In genomic region chr19:23826251-23826650, GRCm38 (mm10) we compare ENCODE assay signal across 33 mouse cellular contexts.
"Had no signal": no experiment of that assay in that cellular context is flagged by ENCODE, and none has a peak within 500 bp of the region (broad histone marks: within the 10 kb centered on the region; RNA-seq: fewer than 3 reads in every experiment).

No protein-coding gene starts in this region.

- H3K9me3 ChIP-seq: limb, embryonic 10.5 days; limb, embryonic 12.5 days; limb, embryonic 13.5 days; limb, embryonic 15.5 days; liver, embryonic 12.5 days; liver, embryonic 13.5 days; liver, embryonic 15.5 days; lung, embryonic 15.5 days; midbrain, embryonic 10.5 days; midbrain, embryonic 12.5 days; midbrain, embryonic 13.5 days; midbrain, embryonic 15.5 days; neural tube, embryonic 12.5 days; neural tube, embryonic 13.5 days had no signal

- H3K9ac ChIP-seq: limb, embryonic 12.5 days; limb, embryonic 13.5 days; limb, embryonic 15.5 days; liver, embryonic 12.5 days; liver, embryonic 13.5 days; liver, embryonic 14.5 days; liver, embryonic 15.5 days; liver, postnatal 0 days; lung, embryonic 14.5 days; lung, embryonic 15.5 days; midbrain, embryonic 12.5 days; midbrain, embryonic 13.5 days; midbrain, embryonic 15.5 days; neural tube, embryonic 12.5 days; neural tube, embryonic 13.5 days had no signal

- H3K36me3 ChIP-seq: limb, embryonic 10.5 days; limb, embryonic 12.5 days; limb, embryonic 13.5 days; limb, embryonic 15.5 days; liver, embryonic 12.5 days; liver, embryonic 13.5 days; liver, embryonic 15.5 days; lung, embryonic 15.5 days; midbrain, embryonic 10.5 days; midbrain, embryonic 12.5 days; midbrain, embryonic 13.5 days; midbrain, embryonic 15.5 days; neural tube, embryonic 12.5 days; neural tube, embryonic 13.5 days had no signal

- H3K4me1 ChIP-seq: limb, embryonic 10.5 days; limb, embryonic 12.5 days; limb, embryonic 13.5 days; limb, embryonic 15.5 days; liver, embryonic 12.5 days; liver, embryonic 13.5 days; liver, embryonic 15.5 days; lung, embryonic 15.5 days; megakaryocyte, embryonic 14.5 days; midbrain, embryonic 12.5 days had no signal

- H3K27ac ChIP-seq: limb, embryonic 10.5 days; limb, embryonic 12.5 days; limb, embryonic 13.5 days; limb, embryonic 15.5 days; liver, embryonic 12.5 days; liver, embryonic 13.5 days; liver, embryonic 14.5 days; liver, embryonic 15.5 days; lung, embryonic 15.5 days; macrophage; midbrain, embryonic 10.5 days; midbrain, embryonic 12.5 days; midbrain, embryonic 13.5 days; midbrain, embryonic 15.5 days; neural tube, embryonic 12.5 days; neural tube, embryonic 13.5 days had no signal

- H3K4me3 ChIP-seq: limb, embryonic 10.5 days; limb, embryonic 12.5 days; limb, embryonic 13.5 days; limb, embryonic 15.5 days; liver, embryonic 12.5 days; liver, embryonic 13.5 days; liver, embryonic 15.5 days; lung, embryonic 15.5 days; megakaryocyte, embryonic 14.5 days; midbrain, embryonic 10.5 days; midbrain, embryonic 12.5 days; midbrain, embryonic 13.5 days; midbrain, embryonic 15.5 days; myocyte; neural tube, embryonic 12.5 days; neural tube, embryonic 13.5 days had no signal

- ATAC-seq: liver, embryonic 12.5 days; liver, postnatal 0 days; lung, postnatal 0 days; midbrain, embryonic 13.5 days; midbrain, embryonic 15.5 days; midbrain, embryonic 16.5 days had no signal

- DNase-seq: left cerebral cortex, postnatal 4 days; liver; liver, embryonic 13.5 days; liver, postnatal 0 days; lung, adult 18-20 months; lung, adult 2 months; lung, embryonic 14.5 days; lung, postnatal 10 days; lung, postnatal 14 days; lung, postnatal 36 days; lung, postnatal 4 days; midbrain, embryonic 14.5 days had no signal

- H3K4me2 ChIP-seq: limb, embryonic 12.5 days; limb, embryonic 13.5 days; limb, embryonic 15.5 days; liver, embryonic 11.5 days; liver, embryonic 12.5 days; liver, embryonic 13.5 days; liver, embryonic 15.5 days; lung, embryonic 14.5 days; lung, embryonic 15.5 days; midbrain, embryonic 11.5 days; midbrain, embryonic 12.5 days; midbrain, embryonic 13.5 days; midbrain, embryonic 15.5 days; neural tube, embryonic 12.5 days; neural tube, embryonic 13.5 days had no signal

- H3K27me3 ChIP-seq: limb, embryonic 12.5 days; limb, embryonic 13.5 days; limb, embryonic 15.5 days; liver, embryonic 12.5 days; liver, embryonic 13.5 days; liver, embryonic 15.5 days; lung, embryonic 15.5 days; megakaryocyte, embryonic 14.5 days; midbrain, embryonic 12.5 days; midbrain, embryonic 13.5 days; midbrain, embryonic 15.5 days; neural tube, embryonic 12.5 days; neural tube, embryonic 13.5 days had no signal
